In the genomic region with DNA sequence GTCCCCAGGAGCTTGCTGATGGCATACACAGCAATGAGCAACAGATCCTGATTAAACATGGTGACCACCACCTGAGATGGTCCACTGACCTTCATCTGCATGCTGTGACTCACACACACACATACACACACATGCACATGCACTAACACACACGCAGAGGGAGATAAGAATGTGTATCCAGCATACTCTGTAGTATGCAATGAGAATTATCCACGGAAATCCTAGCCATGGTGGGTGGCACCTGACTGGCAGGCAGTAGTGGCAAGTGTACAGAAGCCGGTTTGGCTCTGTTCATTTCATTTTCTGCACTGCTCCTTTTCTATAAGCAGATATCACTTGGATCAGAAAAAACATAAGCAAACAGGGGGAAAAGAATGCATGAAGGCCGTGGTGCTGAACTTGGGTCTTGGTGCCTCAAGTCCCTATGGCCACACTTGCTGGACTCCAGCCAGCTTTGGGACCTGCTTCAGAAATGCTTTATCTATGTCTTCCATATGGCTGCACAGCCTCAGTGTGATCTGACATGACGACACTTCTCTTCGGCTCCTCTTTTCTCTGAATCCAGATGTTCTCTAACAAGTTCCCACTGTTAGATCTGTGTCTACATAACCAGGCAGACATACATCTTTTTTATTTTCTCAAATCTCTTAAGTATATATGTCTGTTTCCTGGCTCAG, we compare ENCODE assay signal across 11 mouse cellular contexts.
A peak's percentile ranks its signal among the peaks of the same experiment; 100 is the strongest.
DNase-seq lines count a peak whose midpoint lies in the region; ATAC-seq and TF ChIP-seq lines count a peak whose summit lies in the region.
"Had no signal": no experiment of that assay in that cellular context is flagged by ENCODE, and none has a peak within 500 bp of the region (broad histone marks: within the 10 kb centered on the region; RNA-seq: fewer than 3 reads in every experiment).

No protein-coding gene starts in this region.

- DNase-seq in cerebellum, postnatal 10 days, result peak; percentile 17 to 23
- DNase-seq in limb, embryonic 10.5 days (ENCODE audit: low spot score), result no peak
- peak; percentile 74 for DNase-seq in c-Kit-positive CD71-positive TER-119-positive erythroid progenitor cells, embryonic 14.5 days (ENCODE audit: low spot score)
- DNase-seq in liver, postnatal 0 days, result peak; percentile 83
- DNase-seq in cerebellum, adult 9-10 months, result no peak
- DNase-seq in heart, postnatal 25 days (ENCODE audit: low spot score), result no peak
- DNase-seq: adrenal gland, postnatal 25 days; gastrocnemius, postnatal 10 days; kidney, postnatal 10 days had no signal

- H3K4me2 ChIP-seq in limb, embryonic 12.5 days, result no peak overlapping the region
- H3K4me2 ChIP-seq in liver, postnatal 0 days (ENCODE audit: low read depth, low read length), result peak overlapping the region; percentile 30

- 79% methylated on average over 6 of the region's 6 CpGs for WGBS in limb, embryonic 12.5 days
- 84% methylated on average over 6 of the region's 6 CpGs for WGBS in limb, embryonic 10.5 days
- 49% methylated on average over 6 of the region's 6 CpGs for WGBS in liver, postnatal 0 days (ENCODE audit: insufficient replicate concordance)

- TF ChIP-seq CTCF in liver, postnatal 0 days (IDR thresholded peaks at IDR 0.05; ENCODE audit: low read depth), result no peak

- TF ChIP-seq EP300 in liver, postnatal 0 days (IDR thresholded peaks at IDR 0.05; ENCODE audit: low read depth), result peak; percentile 94

- H3K4me1 ChIP-seq in limb, embryonic 12.5 days (replicated peaks), result no peaks in the 10 kb centered on the region
- H3K4me1 ChIP-seq in limb, embryonic 10.5 days, result no peaks in the 10 kb centered on the region
- peaks cover 7% of the 10 kb centered on the region for H3K4me1 ChIP-seq in liver, postnatal 0 days (ENCODE audit: insufficient read depth)

- H3K9ac ChIP-seq in limb, embryonic 12.5 days (replicated peaks), result no peak overlapping the region
- no peak overlapping the region for H3K9ac ChIP-seq in liver, postnatal 0 days (replicated peaks)

- no peaks in the 10 kb centered on the region for H3K36me3 ChIP-seq in limb, embryonic 12.5 days
- no peaks in the 10 kb centered on the region for H3K36me3 ChIP-seq in limb, embryonic 10.5 days
- no peaks in the 10 kb centered on the region for H3K36me3 ChIP-seq in liver, postnatal 0 days (replicated peaks; ENCODE audit: insufficient read depth, low read length)

- H3K4me3 ChIP-seq in limb, embryonic 12.5 days (replicated peaks), result no peak overlapping the region
- H3K4me3 ChIP-seq in limb, embryonic 10.5 days, result no peak overlapping the region
- H3K4me3 ChIP-seq in liver, postnatal 0 days (ENCODE audit: low read depth, low read length), result no peak overlapping the region

- H3K9me3 ChIP-seq in limb, embryonic 12.5 days, result no peaks in the 10 kb centered on the region
- no peaks in the 10 kb centered on the region for H3K9me3 ChIP-seq in limb, embryonic 10.5 days (replicated peaks)
- H3K9me3 ChIP-seq in liver, postnatal 0 days (ENCODE audit: low read length), result no peaks in the 10 kb centered on the region

- ATAC-seq in cerebellum, adult (ENCODE audit: insufficient number of reproducible peaks, low FRiP score, low TSS enrichment), result no peak
- ATAC-seq in limb, embryonic 12.5 days (ENCODE audit: insufficient number of reproducible peaks, insufficient read depth, low FRiP score, low TSS enrichment, low read depth), result no peak
- ATAC-seq in liver, postnatal 0 days, result peak; percentile 98

- no peaks in the 10 kb centered on the region for H3K27me3 ChIP-seq in limb, embryonic 12.5 days
- no peaks in the 10 kb centered on the region for H3K27me3 ChIP-seq in limb, embryonic 10.5 days (ENCODE audit: low read depth, poor library complexity, severe bottlenecking)
- H3K27me3 ChIP-seq in liver, postnatal 0 days (ENCODE audit: insufficient read depth, low read length), result no peaks in the 10 kb centered on the region

- 0 out of 2 replicates have a peak overlapping the region, but pooled peaks have one; percentile 5 for H3K27ac ChIP-seq in limb, embryonic 12.5 days
- H3K27ac ChIP-seq in limb, embryonic 10.5 days, result no peak overlapping the region
- peak overlapping the region; percentile 74 for H3K27ac ChIP-seq in liver, postnatal 0 days (ENCODE audit: low read depth)

- intact Hi-C loops in heart, postnatal 25 days (cut with DNase I), result no loop called here

Comparison
In these comparisons a context has a peak if more than half of its experiments do, and no peak if none do; other contexts are left out.
1. DNase-seq: peak in cerebellum, postnatal 10 days (2 of 2), c-Kit-positive CD71-positive TER-119-positive erythroid progenitor cells, embryonic 14.5 days (single experiment) and liver, postnatal 0 days (single experiment); none in limb, embryonic 10.5 days (single experiment), cerebellum, adult 9-10 months (single experiment) and heart, postnatal 25 days (single experiment).